ENCODE assay signal across 15 mouse cellular contexts in the genomic region with DNA sequence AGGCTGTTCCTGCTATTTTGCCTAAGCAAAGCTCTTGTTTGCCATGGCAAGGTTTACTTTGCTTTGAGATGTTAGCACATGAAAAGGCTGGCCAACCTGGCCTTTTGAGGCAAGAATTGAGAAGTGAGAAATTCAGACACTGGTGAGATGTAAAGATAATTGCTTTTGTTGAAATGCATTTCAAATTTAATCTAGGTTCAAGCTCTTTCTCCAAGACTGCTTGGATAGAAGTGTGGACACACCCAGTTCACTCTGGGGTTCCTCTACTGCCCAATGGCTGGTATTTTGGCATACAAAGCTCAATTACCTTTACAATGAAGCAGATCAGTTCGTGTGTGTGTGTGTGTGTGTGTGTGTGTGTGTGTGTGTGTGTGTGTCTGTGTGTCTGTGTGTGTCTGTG.
"Had no signal": no experiment of that assay in that cellular context is flagged by ENCODE, and none has a peak within 500 bp of the region (broad histone marks: within the 10 kb centered on the region; RNA-seq: fewer than 3 reads in every experiment).

No protein-coding gene starts in this region.

- H3K4me1 ChIP-seq: neural tube, embryonic 13.5 days; neural tube, embryonic 15.5 days; stomach, embryonic 15.5 days had no signal

- H3K9ac ChIP-seq: neural tube, embryonic 13.5 days; neural tube, embryonic 15.5 days; stomach, embryonic 15.5 days had no signal

- H3K36me3 ChIP-seq: neural tube, embryonic 13.5 days; neural tube, embryonic 15.5 days; stomach, embryonic 15.5 days had no signal

- H3K4me3 ChIP-seq: neural tube, embryonic 13.5 days; neural tube, embryonic 15.5 days; stomach, embryonic 15.5 days had no signal

- H3K9me3 ChIP-seq: neural tube, embryonic 13.5 days; neural tube, embryonic 15.5 days; stomach, embryonic 15.5 days had no signal

- DNase-seq: retina, postnatal 1 day; right cerebral cortex, adult 18-20 months; right cerebral cortex, postnatal 14 days; right cerebral cortex, postnatal 25 days; right cerebral cortex, postnatal 4 days; spleen, adult 18-20 months; thymus, adult 18-20 months; thymus, adult 2 months; thymus, postnatal 25 days; thymus, postnatal 36 days; thymus, postnatal 4 days had no signal

- H3K27ac ChIP-seq: neural tube, embryonic 13.5 days; neural tube, embryonic 15.5 days; stomach, embryonic 15.5 days; stomach, postnatal 0 days had no signal
